In the genomic region with DNA sequence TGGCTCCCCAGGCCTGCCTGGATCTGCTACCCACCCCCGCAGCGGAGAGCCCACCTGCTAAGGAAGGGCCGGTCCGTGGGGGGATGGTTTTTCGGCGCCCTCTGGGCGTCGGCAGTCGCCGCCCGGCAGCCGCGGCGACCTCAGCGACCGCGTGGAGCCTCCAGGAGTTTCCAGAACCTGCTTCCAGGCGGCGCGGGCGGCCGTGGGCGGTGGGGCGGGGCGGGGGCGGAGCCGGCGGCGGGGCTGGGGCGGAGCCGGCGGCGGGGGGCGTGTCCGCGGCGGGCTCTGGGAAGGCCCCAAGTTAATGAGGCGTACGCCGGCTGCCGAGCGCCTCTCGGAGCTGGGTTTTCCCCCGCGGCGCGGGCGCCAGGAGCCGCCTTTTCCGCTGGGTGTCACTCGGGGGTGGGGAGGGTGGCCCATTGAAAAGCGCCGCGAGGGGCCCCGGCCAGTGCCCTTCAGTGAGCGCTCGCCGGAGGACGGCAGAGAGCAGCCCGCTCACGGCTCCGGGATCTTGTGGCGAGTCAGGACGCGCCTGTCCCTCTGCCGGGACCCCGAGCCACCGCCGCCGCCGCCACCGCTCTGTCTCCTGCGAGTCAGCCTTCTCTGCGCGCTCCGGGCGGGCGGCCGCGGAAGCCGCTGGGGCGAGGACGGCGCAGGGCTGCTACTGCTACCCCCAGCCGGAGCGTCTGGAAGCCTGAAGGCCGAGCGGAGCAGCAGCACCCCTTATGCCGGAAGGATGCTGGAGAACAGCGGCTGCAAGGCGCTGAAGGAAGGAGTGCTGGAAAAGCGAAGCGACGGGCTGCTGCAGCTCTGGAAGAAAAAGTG, we compare ENCODE assay signal across 8 mouse cellular contexts. TPM values are rescaled to one million over a fixed set of nuclear protein-coding genes. Genes with fewer than 3 reads are reported as not detected.
A peak's percentile ranks its signal among the peaks of the same experiment; 100 is the strongest.
DNase-seq lines count a peak whose midpoint lies in the region; ATAC-seq and TF ChIP-seq lines count a peak whose summit lies in the region.

TSS of gene Phlda1 (plus strand) at position 186 of the 825 bp plus-strand sequence.

- CTCF ChIA-PET in Patski (lab: Charles Lee), result interaction anchor here (0.9 to 1.9 kb wide), 3 partner anchors 37 to 422 kb away, joined by 3 to 9 read pairs (median 3); no protein-coding TSS in a partner anchor

- H3K36me3 ChIP-seq in hindbrain, embryonic 15.5 days, result no peaks in the 10 kb centered on the region

- H3K4me1 ChIP-seq in hindbrain, embryonic 15.5 days (replicated peaks), result peaks cover 39% of the 10 kb centered on the region

- peak within 1 kb of the TSS; percentile 98 for H3K9ac ChIP-seq in hindbrain, embryonic 15.5 days

- WGBS in hindbrain, embryonic 15.5 days, result 2% methylated on average over 87 of the region's 94 CpGs

- POLR2A ChIA-PET in Patski (lab: Charles Lee), result interaction anchor here (0.6 to 1.1 kb wide), 9 partner anchors 25 to 491 kb away, joined by 3 to 5 read pairs (median 4); no protein-coding TSS in a partner anchor

- no peak for TF ChIP-seq CTCF in Patski (IDR thresholded peaks at IDR 0.05)

- H3K4me2 ChIP-seq in hindbrain, embryonic 15.5 days, result peak within 1 kb of the TSS; percentile 96

- H3K27me3 ChIP-seq in Patski, result no peaks in the 10 kb centered on the region
- H3K27me3 ChIP-seq in hindbrain, embryonic 15.5 days, result no peaks in the 10 kb centered on the region

- in situ Hi-C loops in Patski (cut with MboI; ENCODE audit: low pct_unique_long_range_greater_than_20kb), result loop anchor here (5.0 kb wide), 5 partner anchors 46 to 456 kb away; no protein-coding TSS in a partner anchor

- ATAC-seq in Patski, result peak; percentile 91
- ATAC-seq in hindbrain, embryonic 15.5 days (ENCODE audit: low FRiP score, low read depth), result peak; percentile 91

- H3K4me3 ChIP-seq in hindbrain, embryonic 15.5 days, result peak within 1 kb of the TSS; percentile 86

- no peaks in the 10 kb centered on the region for H3K9me3 ChIP-seq in hindbrain, embryonic 15.5 days

- DNase-seq in Patski (ENCODE audit: low read depth, low spot score), result peak; percentile 71
- DNase-seq in cerebellum, postnatal 25 days, result peak; percentile 91 to 93
- DNase-seq in frontal cortex, postnatal 36 days (ENCODE audit: low spot score in 2 of 2), result peak; percentile 92 to 93
- DNase-seq in left cerebral cortex, adult 11 months (ENCODE audit: low spot score), result peak; percentile 84
- peak; percentile 97 to 99 for DNase-seq in lung, postnatal 4 days
- peak; percentile 77 for DNase-seq in retina, postnatal 7 days (ENCODE audit: low read depth, low spot score)
- DNase-seq in urinary bladder, adult 2 months (ENCODE audit: low spot score), result peak; percentile 99

- H3K27ac ChIP-seq in hindbrain, embryonic 15.5 days (replicated peaks), result peak within 1 kb of the TSS; percentile 94

RNA-seq across cellular contexts. Expression of gene Phlda1, which starts in this region (rescaled TPM):
- 18.4 TPM for polyA plus RNA-seq in Patski (2021)
- 54.9 and 68.2 TPM in 2 replicates for polyA plus RNA-seq in hindbrain, embryonic 15.5 days (2015; fragmentation: Nextera tagmentation; extraction: Ambion mirVana)
- polyA plus RNA-seq in urinary bladder, adult 2 months (2012; rRNA removed), result 64.4 and 71.6 TPM in 2 replicates

Comparison
In these comparisons a context has a peak if more than half of its experiments do, and no peak if none do; other contexts are left out.
1. Peak in every context shown above with its lines: DNase-seq, ATAC-seq, H3K4me3 ChIP-seq and H3K27ac ChIP-seq.